Mouse (Mus musculus) left cerebral cortex, postnatal 14 days (tissue): ENCODE results near the gene Resp18. TPM values are rescaled to one million over a fixed set of nuclear protein-coding genes. Genes with fewer than 3 reads are reported as not detected.

Source experiments
- total RNA-seq, 2 experiments: library from RNA; stranded (reverse); gene quantifications; 2 replicates each; pipeline ENCODE4 v1.2.3; 2021

Resp18 gene
- total RNA-seq, 2 experiments from 2014 or later = 69.0 to 98.8 TPM

Other genes starting within 250 kb of the Resp18 start
- 1 to 10 TPM; 1.6 to 2.6 TPM for gene Nhej1, start 153.2 kb downstream of the Resp18 start, total RNA-seq
- gene Slc23a3, start 144.5 kb downstream of the Resp18 start, total RNA-seq = under 1 TPM; 0.22 to 0.25 TPM
- gene Cnppd1, start 135.7 kb downstream of the Resp18 start, total RNA-seq = 10 to 100 TPM; 31.4 to 32.2 TPM
- 100 to 1,000 TPM; 159 to 162 TPM for gene Retreg2, start 135.6 kb downstream of the Resp18 start, total RNA-seq
- 10 to 100 TPM; 21.4 to 22.8 TPM for gene Zfand2b, start 109.8 kb downstream of the Resp18 start, total RNA-seq
- gene Abcb6, start 98.0 kb downstream of the Resp18 start, total RNA-seq = 10 to 100 TPM; 38.1 to 39.3 TPM
- gene Ankzf1, start 86.3 kb downstream of the Resp18 start, total RNA-seq = 10 to 100 TPM; 19.7 TPM
- gene Atg9a, start 86.2 kb downstream of the Resp18 start, total RNA-seq = 100 to 1,000 TPM; 130 to 133 TPM
- 10 to 100 TPM; 16.3 to 18.3 TPM for gene Glb1l, start 67.6 kb downstream of the Resp18 start, total RNA-seq
- 10 to 100 TPM; 85.6 to 92.2 TPM for gene Stk16, start 67.6 kb downstream of the Resp18 start, total RNA-seq
- gene Tuba4a, start 58.5 kb downstream of the Resp18 start, total RNA-seq = 100 to 1,000 TPM; 658 to 691 TPM
- not detected for gene A630095N17Rik, start 46.3 kb downstream of the Resp18 start, total RNA-seq
- 10 to 100 TPM; 76.5 to 80.2 TPM for gene Dnajb2, start 42.0 kb downstream of the Resp18 start, total RNA-seq
- 100 to 1,000 TPM; 376 to 396 TPM for gene Ptprn, start 13.9 kb downstream of the Resp18 start, total RNA-seq
- gene Dnpep, start 39.6 kb upstream of the Resp18 start, total RNA-seq = 10 to 100 TPM; 60.1 to 60.8 TPM
- gene Des, start 81.9 kb upstream of the Resp18 start, total RNA-seq = 1 to 10 TPM; 1.5 to 2.6 TPM
- 100 to 1,000 TPM; 199 to 210 TPM for gene Speg, start 96.9 kb upstream of the Resp18 start, total RNA-seq
- gene Gmppa, start 157.5 kb upstream of the Resp18 start, total RNA-seq = 10 to 100 TPM; 54.2 to 61.2 TPM
- gene Asic4, start 172.0 kb upstream of the Resp18 start, total RNA-seq = 10 to 100 TPM; 14.9 to 17.7 TPM
- gene Chpf, start 200.9 kb upstream of the Resp18 start, total RNA-seq = 10 to 100 TPM; 77.0 to 79.3 TPM
- 10 to 100 TPM; 76.1 to 77.3 TPM for gene Tmem198, start 201.1 kb upstream of the Resp18 start, total RNA-seq
- gene Obsl1, start 228.0 kb upstream of the Resp18 start, total RNA-seq = 10 to 100 TPM; 33.4 to 35.1 TPM
- gene Inha, start 228.7 kb upstream of the Resp18 start, total RNA-seq = 10 to 100 TPM; 30.7 to 31.9 TPM
- gene Stk11ip, start 243.1 kb upstream of the Resp18 start, total RNA-seq = 10 to 100 TPM; 30.6 to 32.7 TPM